Mouse (Mus musculus) G1E-ER4 (cell line): Measurements from ENCODE around the gene Mfsd2a. TPM values are rescaled to one million over a fixed set of nuclear protein-coding genes. Genes with fewer than 3 reads are reported as not detected.

Experiments used
- GATA1 ChIP-seq: IDR thresholded peaks from one replicate; pipeline ENCODE4 v1.8.0; 2012; ENCODE audit warnings: low read length, inconsistent platforms
- polyA plus RNA-seq: library from polyadenylated mRNA; stranded (reverse); fragments of >175 nt; gene quantifications from 2 replicates; pipeline ENCODE4 v1.2.3, GENCODE M21; 2012

Mfsd2a gene
- polyA plus RNA-seq, 1 experiment = not detected

DNA sequence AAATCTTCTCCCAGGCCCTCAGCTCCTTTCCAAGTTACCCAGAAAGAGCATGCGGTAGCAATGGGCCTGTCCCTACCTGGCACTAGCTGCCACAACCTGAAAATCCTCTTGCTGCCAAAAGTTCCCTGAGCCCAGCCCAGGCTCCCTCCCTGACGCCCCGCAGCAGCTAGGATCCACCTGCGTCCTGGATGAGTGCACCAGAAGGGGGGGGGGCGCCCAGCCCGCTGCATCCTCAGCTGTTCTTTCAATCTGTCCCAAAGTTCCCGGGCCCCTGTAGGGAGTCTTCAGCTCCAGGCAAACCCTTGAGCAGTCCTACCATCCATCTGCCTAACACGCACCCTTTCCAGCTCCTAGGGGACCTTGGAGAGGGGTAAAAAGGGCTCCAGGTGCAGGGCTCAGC lies 1.2 kb downstream of the Mfsd2a start:
- no peak for TF ChIP-seq GATA1

DNA sequence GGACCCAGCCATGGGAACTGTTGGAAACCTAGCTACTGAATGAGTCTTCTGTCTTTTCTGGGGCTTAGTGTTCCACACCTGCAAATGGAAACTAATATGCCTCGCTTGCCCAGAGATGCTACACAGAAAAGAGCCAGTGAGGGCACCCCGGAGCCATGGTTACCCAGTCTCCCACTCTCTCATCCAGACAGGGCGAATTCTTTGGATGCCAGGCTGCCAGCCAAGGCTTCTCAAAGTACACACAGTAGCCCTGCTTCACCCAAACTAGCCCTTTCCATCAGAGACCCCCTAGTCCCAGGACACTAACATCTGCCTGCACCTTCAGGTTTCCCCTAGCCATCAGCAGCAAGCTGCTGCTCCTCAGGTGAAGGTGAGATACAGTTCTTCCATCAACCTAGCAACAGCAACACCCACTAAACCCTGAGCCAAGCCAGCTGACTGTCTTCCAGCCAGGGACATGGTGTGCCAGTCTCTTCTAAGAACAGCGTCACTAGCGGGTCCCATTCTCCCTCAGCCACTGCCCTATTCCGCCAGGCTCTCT lies 2.4 kb downstream of the Mfsd2a start:
- TF ChIP-seq GATA1 = no peak

DNA sequence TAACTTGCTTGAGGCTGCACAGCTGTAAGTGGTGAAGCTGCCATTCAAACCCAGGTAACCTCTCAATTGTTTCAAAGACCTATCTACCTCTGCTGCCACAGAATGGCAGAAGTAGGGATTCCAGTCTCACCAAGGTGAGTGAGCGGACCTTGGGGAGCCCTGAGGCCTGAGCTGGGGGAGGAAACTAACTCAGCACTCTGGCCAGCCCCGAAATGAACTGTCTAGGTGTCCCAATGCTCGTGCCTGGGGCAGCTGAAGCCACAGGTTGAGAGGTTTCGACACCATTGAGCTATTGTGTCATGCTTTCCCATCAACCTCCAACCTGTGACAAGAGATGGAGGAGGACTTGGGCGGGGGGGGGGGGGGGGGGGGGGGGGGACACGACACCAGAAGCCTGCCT lies 4.7 kb downstream of the Mfsd2a start:
- no peak for TF ChIP-seq GATA1

DNA sequence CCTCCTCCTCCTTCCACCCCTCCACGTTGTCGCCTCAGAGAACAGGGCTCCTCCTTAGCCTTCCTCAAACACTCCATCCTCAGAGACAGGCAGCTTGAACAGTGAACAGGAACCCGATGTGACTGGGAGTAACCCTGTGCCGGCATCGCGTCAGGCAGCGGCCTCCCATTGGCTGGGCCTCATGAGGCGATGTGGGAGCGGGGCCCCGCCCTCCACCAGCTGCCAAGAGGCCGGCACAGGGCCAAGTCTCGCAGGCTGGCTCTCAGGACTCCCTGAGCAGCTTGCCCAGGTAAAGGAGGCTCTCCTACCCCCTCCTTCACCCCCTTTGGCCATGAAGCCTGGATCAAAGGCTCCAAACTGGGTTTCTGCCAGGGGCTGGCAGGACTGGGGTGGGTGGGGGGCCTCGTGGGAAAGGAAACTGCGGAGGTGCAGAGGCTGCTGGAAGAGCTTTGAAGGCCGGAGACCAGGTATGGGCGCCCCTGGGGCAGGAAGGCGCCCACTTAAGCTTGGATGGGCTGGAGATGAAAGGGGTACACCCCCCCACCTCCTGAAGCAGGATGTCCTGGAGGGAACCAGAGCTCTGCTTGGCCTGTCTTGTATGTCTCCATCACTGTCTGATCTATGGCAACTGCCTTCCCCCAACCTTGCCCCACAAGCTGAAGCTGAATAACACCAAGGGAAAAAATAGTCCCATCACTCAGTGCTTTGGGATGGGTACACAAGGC lies 5.4 kb downstream of the Mfsd2a start:
- TF ChIP-seq GATA1 = no peak

DNA sequence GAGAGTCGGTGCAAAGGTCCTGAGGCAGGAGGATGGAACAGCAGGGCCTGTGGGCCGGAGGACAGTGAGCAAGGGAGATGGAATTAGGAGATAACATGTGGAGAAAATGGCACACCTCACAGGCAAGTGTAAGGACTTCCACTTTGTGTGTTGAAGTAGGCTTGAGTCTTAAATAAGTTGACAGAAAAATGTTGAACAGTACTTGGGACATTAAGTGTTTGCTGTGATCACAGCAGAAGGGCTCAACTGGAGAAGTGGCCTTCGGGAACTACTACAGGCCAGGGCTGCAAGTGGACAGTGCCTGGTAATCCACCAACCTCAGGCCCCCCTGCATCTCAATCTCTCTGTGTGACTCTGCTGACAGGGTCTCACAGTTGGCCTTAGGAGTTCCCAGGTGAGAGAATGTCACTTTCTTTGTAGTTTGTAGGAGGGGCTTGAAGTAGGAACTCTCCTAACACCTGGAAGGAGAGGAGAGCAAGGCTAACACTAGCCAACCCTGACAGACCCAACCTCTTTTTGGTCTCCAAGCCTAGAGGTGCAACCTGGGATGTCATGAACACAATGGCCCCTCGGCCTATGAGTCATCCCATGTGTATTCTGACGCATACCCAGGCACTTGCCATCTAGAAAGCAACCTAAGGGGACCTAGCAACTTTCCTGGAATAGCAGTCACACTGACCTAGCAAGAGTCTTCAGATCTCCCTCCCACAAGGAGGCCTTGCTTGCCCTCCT lies 6.1 kb downstream of the Mfsd2a start:
- no peak for TF ChIP-seq GATA1

DNA sequence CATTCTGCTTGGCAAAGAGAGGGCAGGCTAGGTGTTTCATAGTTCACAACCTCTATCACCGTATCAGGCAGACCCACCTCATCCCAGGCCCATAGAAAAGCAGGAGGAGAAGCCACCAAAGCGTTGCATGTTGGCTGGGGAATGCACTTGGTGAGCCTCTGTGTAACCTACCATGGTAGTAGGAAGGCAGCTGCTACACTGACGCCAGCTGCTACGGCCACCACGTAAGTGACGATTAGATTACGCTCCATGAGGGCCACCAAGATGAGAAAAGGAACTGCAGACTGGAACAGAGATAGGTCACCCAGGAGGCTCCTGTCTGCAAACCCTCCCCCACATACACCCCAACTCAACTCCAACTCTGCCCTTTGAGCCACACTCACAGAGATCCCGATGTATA lies 11.9 kb downstream of the Mfsd2a start:
- TF ChIP-seq GATA1 = no peak

DNA sequence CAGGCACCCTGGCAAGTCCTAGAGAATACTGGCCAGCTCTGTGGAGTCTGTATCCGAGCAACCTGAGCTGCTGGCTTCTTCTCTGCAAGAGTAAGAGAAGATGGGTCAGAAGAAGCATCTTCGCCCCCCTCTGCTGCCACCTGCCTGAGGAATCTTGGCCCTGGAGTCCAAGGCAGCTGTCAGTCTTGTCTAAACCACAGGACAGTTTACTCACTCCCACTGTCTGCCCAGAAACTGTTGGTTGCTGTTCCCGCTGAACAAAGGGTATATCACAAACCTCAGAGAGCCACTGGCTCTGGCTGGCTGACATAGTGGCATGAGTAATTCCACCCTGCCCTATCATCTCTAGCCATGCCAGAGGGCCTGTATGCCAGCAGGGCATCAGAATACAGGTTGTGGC lies 13.8 kb downstream of the Mfsd2a start:
- no peak for TF ChIP-seq GATA1

DNA sequence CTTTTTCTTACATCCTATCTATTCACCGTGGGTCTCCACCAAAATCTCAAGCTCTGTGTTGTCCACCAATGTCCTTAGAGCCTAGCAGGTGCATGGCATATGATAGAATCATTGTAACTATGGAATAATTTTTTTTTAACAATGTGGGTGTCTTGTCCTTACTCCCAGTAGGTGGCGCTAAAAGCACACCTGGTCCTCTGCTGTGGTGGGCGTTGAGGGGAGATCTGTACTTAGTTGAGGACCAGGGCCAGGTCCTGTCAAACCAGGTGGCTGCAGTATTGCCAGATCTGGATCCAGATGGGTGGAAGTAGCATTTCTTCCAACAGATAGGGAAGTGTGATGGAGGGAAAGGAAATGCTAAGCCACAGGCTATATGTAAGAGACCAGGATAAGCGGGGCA lies 16.6 kb downstream of the Mfsd2a start:
- TF ChIP-seq GATA1 = no peak

DNA sequence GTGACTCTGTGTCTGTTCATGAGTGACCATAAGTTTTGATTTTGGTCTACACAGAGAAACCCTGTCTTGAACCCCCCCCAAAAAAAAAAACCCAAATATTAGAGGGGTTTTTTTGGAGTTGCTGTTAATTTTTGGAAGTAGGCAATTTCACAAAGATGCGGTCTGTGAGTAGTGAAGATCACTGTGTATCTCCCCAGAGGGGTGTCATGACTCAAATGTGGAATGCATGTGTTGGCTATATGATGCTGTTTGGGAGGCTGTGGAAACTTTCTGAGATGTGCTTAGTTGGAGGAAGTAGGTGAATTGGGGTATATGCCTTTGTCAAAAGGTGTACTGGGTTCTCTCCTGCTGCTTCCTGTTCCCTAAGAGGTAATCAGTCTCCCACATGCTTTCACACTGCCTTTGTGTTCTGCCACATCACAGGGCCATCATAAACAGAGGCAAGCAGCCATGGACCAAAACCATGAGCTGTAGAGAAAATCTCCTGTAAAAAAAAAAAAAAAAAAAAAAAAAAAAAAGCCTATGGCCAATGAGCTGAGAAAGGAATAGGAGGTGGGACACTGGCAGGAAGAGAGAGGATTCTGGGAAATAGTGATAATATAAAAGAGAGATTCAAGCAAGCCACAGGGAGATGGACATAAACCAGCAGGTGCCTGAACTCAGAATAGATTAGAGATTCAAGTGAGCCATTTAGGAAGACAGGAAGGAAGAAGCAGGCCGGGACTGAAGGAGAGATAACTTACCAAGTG lies 21.8 kb downstream of the Mfsd2a start:
- no peak for TF ChIP-seq GATA1

DNA sequence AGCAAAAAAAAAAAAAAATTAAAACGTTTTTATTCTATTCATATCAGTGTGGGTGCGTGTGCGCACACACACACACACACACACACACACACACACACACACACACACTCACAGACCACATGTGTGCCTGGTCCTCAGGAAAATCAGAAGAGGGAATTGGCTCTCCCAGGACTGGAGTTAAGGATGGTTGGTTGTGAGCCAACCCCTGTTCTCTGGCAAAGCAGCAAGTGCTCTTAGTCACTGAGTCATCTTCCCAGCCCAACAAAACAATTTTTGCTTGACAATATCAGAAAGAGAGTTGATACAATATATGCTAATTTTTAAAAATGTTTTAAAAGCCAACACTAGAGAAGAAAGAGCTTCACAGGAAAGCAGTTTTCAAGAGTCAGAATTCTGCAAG lies 23.5 kb downstream of the Mfsd2a start:
- TF ChIP-seq GATA1 = no peak

DNA sequence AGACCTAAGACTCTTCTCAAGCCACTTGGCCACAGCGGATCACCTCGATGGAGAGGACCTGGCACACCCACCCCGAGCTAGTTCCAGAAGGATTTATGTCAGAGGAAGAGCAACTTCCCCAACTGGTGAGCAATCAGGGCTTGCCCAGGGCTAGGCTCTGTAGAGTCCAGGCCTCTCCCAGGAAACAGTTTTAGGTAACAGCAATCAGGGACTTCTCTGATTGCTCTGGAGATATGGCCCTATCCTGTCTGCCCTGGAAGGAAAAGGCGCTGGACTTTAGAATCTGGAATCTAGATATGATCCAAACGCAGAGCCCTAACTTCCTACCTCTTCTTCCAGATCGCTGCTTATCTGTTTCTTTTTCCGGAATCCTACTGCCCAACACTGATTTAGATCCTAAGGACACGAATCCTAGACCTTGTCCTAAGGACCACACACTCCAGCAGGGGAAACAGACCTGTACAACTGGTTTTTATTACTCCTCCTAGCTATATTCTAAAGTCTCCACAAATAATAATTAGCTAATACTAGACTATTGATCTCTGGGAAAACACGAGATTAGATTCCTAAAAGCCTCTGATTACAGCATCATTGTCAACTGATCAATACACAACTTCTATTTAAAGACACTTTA lies 25.4 kb downstream of the Mfsd2a start:
- no peak for TF ChIP-seq GATA1

DNA sequence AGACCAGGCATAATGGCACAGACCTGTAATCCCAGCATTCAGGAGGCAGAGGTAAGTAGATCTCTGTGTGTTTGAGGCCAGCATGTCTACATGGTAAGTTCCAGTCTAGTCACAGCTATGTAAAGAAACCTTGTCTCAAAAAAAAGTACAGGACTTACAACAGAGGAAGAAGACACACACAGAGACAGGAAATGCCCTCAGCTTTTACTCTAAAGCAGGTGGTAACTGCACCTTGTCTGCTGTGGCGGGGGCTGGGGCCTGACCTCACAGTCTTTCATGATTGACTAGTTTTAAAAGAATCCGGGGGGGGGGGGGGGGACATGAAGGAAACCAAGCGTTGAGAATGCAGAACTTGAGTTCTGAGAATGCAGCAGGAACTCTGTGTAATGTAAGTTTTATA lies 27.1 kb downstream of the Mfsd2a start:
- no peak for TF ChIP-seq GATA1

DNA sequence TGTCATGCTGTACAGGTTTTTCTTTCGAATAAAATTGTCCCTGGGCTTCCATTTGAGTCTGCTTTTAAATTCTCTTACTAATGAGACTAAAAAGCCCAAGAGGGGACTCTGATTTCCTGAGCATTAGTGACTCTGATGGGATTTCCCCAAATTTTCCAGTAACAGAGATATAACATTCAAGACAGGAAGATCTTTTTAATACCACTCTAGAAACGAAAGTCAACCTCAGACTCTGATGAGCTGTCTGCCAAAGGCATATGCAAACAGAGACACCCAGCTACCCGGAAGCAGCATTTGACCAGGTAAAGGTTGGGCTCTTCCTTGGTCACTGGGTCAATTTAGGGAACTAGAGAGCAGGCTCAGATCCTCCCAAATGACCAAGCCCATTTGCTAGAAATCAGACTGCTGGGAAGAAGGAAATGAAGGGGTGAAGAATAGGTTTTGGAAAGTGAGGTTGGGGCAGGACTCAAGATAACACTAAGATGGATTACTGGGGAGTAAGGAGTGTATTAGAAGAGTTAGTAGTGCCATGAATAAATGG lies 27.9 kb downstream of the Mfsd2a start:
- no peak for TF ChIP-seq GATA1

DNA sequence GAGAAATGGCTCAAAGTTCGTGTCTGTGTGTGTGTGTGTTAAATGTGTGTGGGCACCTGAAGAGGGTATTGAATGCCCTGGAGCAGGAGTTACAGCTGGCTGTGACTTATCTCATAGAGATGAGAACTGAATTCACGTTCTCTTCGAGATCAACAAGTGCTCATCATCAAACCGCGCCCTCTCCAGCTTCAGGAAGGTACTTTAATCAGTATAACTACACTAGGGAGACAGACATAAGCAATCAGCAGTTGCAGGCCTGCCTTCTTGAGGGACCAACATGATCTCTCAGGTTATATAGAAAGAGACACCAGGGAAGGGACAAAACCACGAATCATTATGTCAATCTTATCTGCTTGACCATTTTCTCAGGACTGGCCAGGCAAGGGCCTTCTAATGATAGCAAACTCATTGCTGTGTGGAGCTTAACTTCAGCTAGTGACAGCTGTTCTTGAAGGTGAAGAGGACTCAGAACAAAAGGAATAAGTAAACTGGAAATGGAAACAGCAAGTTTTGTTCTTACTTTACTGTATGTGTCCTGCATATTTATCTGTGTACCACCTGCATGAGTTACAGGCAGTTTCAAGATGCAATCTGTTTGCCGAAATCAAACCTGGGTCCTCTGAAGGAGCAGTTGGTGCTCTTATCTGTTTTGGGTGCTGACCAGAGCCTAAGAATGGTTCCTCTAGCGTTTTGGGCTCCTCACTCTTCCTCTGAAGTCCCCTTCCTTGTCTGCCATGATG lies 28.6 kb downstream of the Mfsd2a start:
- no peak for TF ChIP-seq GATA1
